18 mouse cellular contexts compared by ENCODE assay signal in the genomic region with DNA sequence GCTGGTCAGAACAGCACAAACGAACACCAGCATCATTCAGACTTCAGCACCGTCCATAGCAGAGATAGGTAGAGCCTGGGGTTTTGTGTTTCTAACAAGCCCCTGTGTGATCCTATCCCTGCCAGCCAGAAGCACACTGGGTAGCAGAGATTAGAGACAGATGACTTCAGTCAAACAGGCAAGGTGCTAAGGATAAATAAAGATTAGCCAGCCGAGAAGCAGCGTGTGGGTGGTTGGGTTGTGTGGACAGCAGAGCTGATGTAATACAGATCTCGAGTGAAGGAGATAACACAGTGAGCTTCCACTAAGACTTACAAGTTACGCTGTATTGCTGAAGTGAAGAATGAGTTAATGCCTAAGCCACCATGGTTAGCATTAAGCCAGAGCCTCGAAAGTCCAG.
DNase-seq lines count a peak whose midpoint lies in the region; ATAC-seq and TF ChIP-seq lines count a peak whose summit lies in the region.
"Had no signal": no experiment of that assay in that cellular context is flagged by ENCODE, and none has a peak within 500 bp of the region (broad histone marks: within the 10 kb centered on the region; RNA-seq: fewer than 3 reads in every experiment).

No protein-coding gene starts in this region.

- H3K27ac ChIP-seq in kidney, embryonic 15.5 days, result no peak overlapping the region
- H3K27ac ChIP-seq in MEL (ENCODE audit: control insufficient read depth, low read depth, low read length), result no peak overlapping the region
- H3K27ac ChIP-seq: heart, adult 2 months; left cerebral cortex, adult 2 months; limb, embryonic 15.5 days; neural tube, embryonic 15.5 days had no signal

- intact Hi-C loops in heart, postnatal 10 days (cut with DNase I), result no loop called here

- peak; percentile 34 for DNase-seq in heart, adult 11 months
- no peak for DNase-seq in heart, postnatal 10 days
- DNase-seq in kidney, postnatal 36 days, result no peak
- DNase-seq in MEL (ENCODE audit: low read depth, low spot score), result peak; percentile 4
- DNase-seq in brain, adult 2 months (ENCODE audit: low read depth, low spot score), result peak; percentile 56
- DNase-seq in thymus, postnatal 36 days, result no peak
- DNase-seq: adrenal gland, postnatal 36 days; kidney, postnatal 4 days; lung, postnatal 10 days; retina, postnatal 1 day had no signal

- H3K4me1 ChIP-seq in kidney, embryonic 15.5 days, result peaks cover 3% of the 10 kb centered on the region; the same call in 1 of the 2 replicates
- no peaks in the 10 kb centered on the region for H3K4me1 ChIP-seq in MEL (ENCODE audit: control insufficient read depth in 1 of 2, insufficient read depth in 2 of 2, low read length in 2 of 2)

- no peak for TF ChIP-seq RAD21 in MEL (IDR thresholded peaks at IDR 0.05; ENCODE audit: low read depth, low read length)

- TF ChIP-seq EP300 in MEL (IDR thresholded peaks at IDR 0.05; ENCODE audit: low read depth in 1 of 2, low read length in 2 of 2), result peak in 1 of 2 experiments; percentile 23; a peak in 1 of 4 replicates

- no peak overlapping the region for H3K9ac ChIP-seq in kidney, embryonic 15.5 days
- no peak overlapping the region for H3K9ac ChIP-seq in MEL (ENCODE audit: control insufficient read depth, low read depth, low read length, poor library complexity, severe bottlenecking)
- H3K9ac ChIP-seq: limb, embryonic 15.5 days; neural tube, embryonic 15.5 days had no signal

- H3K79me2 ChIP-seq in MEL (ENCODE audit: control insufficient read depth, insufficient read depth, low read length, poor library complexity), result no peaks in the 10 kb centered on the region

- peak; percentile 66; the same call in 1 of the 2 replicates for ATAC-seq in kidney, embryonic 15.5 days (replicated peaks; ENCODE audit: low FRiP score)
- ATAC-seq: activated CD4-positive, CD25-positive, alpha-beta regulatory T cell, adult 4 months; CD4-positive, CD25-positive, alpha-beta regulatory T cell, adult 4 months; inflammation-experienced regulatory T-cells, adult 6 months had no signal

- WGBS in kidney, embryonic 15.5 days, result 24% methylated on average over 7 of the region's 7 CpGs

- no peaks in the 10 kb centered on the region for H3K9me3 ChIP-seq in kidney, embryonic 15.5 days (replicated peaks)
- H3K9me3 ChIP-seq in MEL (replicated peaks; ENCODE audit: insufficient read depth, low read length), result no peaks in the 10 kb centered on the region
- H3K9me3 ChIP-seq: limb, embryonic 15.5 days; neural tube, embryonic 15.5 days had no signal

- no peak for TF ChIP-seq CTCF in MEL (IDR thresholded peaks at IDR 0.05 in 2 of 3, conservative IDR thresholded peaks at IDR 0.05 in 1 of 3; ENCODE audit: control insufficient read depth in 1 of 3, insufficient read depth in 1 of 3, low read depth in 2 of 3, low read length in 3 of 3, poor library complexity in 1 of 3, severe bottlenecking in 1 of 3)

- H3K4me3 ChIP-seq in kidney, embryonic 15.5 days (replicated peaks), result no peak overlapping the region
- H3K4me3 ChIP-seq in MEL (ENCODE audit: control insufficient read depth in 1 of 2, insufficient read depth in 1 of 2, low read depth in 2 of 2, low read length in 2 of 2), result no peak overlapping the region
- H3K4me3 ChIP-seq: heart, adult 2 months; left cerebral cortex, adult 2 months; limb, embryonic 15.5 days; neural tube, embryonic 15.5 days had no signal

- no peaks in the 10 kb centered on the region for H3K27me3 ChIP-seq in kidney, embryonic 15.5 days
- H3K27me3 ChIP-seq in MEL (ENCODE audit: control insufficient read depth in 1 of 2, insufficient read depth in 2 of 2, low read length in 2 of 2), result no peaks in the 10 kb centered on the region
- H3K27me3 ChIP-seq: limb, embryonic 15.5 days; neural tube, embryonic 15.5 days had no signal

- H3K36me3 ChIP-seq in kidney, embryonic 15.5 days, result no peaks in the 10 kb centered on the region
- no peaks in the 10 kb centered on the region for H3K36me3 ChIP-seq in MEL (ENCODE audit: control insufficient read depth in 1 of 2, insufficient read depth in 2 of 2, low read length in 2 of 2)
- H3K36me3 ChIP-seq: limb, embryonic 15.5 days; neural tube, embryonic 15.5 days had no signal

- no peak overlapping the region for H3K4me2 ChIP-seq in kidney, embryonic 15.5 days
- H3K4me2 ChIP-seq: limb, embryonic 15.5 days; neural tube, embryonic 15.5 days had no signal

- TF ChIP-seq POLR2A in MEL (IDR thresholded peaks at IDR 0.05; ENCODE audit: control insufficient read depth in 1 of 2, insufficient read depth in 1 of 2, low read depth in 1 of 2, low read length in 2 of 2, poor library complexity in 1 of 2), result no peak

TF ChIP-seq in MEL, 35 proteins besides CTCF, POLR2A, EP300 and RAD21:
- TF ChIP-seq TCF12 (IDR thresholded peaks at IDR 0.05; ENCODE audit: low read depth, low read length), result peak; percentile 47; the same call in 1 of the 2 replicates
- no peak for TF ChIP-seq ZNF384 (IDR thresholded peaks at IDR 0.05; ENCODE audit: low read depth, low read length)

Comparison
In these comparisons a context has a peak if more than half of its experiments do, and no peak if none do; other contexts are left out.
1. DNase-seq: peak in heart, adult 11 months (single experiment), MEL (single experiment) and brain, adult 2 months (single experiment); none in heart, postnatal 10 days (0 of 2), kidney, postnatal 36 days (0 of 2) and thymus, postnatal 36 days (0 of 2).